Mouse (Mus musculus): ENCODE measurements around the gene Vmn2r59.
"Not testable (repeated sequence)": the region's sequence is repeated elsewhere in the genome, so short reads cannot be mapped to it uniquely, and the experiment has no call there.

Gene Vmn2r59

DNA sequence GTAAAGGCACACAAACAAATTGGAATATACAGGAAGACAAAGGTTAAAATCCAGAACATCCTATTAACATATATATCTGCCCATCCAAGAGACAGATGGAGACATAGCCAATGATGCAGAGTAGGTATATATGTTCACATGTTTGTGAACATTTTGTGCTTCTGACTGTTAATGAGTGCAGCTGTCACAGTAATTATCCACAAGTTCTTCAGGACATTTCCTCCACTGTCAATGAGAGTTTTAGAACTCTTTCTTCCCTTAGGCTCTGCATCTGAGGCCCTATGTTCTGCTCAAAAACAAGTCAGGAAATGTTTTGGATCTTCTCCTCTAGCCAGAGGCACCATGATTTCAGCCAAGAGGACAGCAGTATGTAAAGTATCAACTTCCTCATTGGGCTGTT lies at the start of gene Vmn2r59:
Vmn2r59 (minus strand) TSS at position 101 of the 400 bp plus-strand sequence.
- DNase-seq, result no peak

GRCm38 (mm10) chr7:42107470-42107869 lies 48.6 kb upstream of the Vmn2r59 start, which contains the start of gene Vmn2r60:
Gene Vmn2r60 (plus strand): TSS chr7:42107770.
- no peak for DNase-seq

DNA sequence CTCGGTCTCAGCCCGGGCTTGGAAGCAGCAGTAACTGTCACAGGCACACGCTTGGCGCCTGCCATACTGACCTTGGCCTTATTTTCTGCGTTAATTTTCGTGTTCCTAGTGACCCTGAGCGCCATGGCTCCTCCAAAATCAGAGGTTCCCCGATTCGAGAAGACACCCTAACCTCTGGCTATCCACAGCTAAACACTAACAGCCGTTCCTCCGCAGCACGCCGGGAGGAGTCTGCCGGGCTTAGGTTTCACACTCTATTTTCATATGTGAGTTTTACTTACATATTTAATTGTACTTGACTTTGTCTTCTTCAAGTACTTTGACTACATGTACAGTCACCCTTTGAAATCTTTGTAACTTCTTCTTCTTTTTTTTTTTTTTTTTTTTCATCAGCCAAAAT lies 48.2 kb upstream of the Vmn2r59 start:
- DNase-seq, result not testable (repeated sequence)
